Mouse (Mus musculus): ENCODE measurements around the gene Prkcq.
A peak's percentile ranks its signal among the peaks of the same experiment; 100 is the strongest.

Prkcq gene

DNA sequence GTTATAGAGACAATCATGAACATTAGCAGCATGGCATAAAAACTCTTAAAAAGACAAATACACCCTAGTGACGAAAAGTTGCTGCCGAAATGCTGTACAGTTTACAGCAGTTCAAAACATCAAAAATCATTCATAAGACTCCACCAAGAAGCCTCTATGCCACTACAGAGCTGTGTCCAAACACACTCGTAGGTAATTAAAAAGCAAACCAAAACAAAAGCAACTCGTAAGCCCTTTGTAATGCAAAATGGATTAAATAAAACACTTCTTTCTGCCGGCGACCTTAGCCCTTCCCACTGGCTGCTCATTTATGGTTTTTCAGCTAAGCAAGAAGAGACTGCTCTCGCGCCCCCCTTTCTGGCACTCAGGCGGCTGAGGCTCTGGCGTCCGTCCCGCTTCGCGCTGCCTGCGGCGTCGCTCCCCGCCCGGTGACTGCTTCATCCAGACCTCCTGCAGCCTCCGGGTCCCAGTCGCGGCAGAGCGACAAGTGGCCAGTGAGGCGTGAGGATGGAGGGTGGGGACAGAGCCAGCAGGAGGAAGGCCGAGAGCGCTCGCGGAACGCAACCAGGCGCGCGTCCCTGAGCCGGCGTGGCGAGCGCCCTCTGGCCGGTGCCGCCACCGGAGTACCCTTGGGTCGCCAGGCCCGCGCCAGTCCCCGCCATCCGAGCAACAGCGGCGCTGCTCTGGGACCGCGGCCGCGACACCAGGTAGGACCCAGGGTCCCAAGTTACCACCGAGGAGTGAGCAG is at the start of gene Prkcq:
Gene Prkcq (plus strand): TSS at position 355 of the 748 bp plus-strand sequence.
- DNase-seq: peak; percentile 73 to 81

DNA sequence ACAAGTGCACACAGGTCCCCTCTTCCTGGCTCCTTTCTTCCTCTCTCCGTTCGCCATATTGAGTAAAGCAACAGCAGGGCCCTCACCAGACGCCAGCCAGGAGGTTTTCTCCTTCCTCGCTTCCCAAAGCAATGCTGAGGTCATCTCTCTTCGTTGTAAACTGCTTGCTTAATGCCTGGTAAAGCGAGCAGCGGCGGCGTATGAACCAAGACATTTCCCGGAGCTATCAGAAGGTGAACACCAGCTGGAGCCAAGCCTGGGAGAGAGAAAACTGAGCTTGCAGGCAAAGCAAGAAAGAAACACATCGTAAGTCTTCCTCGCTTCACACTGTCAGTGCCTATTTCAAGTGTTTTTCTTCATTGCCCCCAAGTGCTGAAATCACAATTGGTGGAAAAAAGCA is 41.0 kb upstream of the Prkcq start:
- DNase-seq: no peak

DNA sequence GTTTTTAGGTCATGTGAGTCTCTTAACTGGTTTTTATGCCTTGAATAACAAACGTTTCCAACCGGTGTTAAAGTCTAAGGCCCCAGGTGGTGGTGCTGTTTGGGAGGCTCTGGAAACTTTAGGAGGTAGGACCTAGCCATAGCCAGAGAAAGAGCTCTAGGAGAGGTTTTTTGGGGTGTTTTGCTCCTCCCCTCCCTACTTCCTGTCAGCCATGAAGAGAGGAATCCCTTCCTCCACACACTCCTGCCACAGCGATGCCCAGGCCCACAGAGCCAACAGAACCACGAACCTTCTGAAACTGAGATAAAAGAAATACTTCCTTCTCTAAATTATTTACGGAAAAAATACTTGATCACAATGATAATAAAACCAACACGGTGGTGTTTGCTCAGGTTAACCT is 36.2 kb upstream of the Prkcq start:
- no peak for DNase-seq

DNA sequence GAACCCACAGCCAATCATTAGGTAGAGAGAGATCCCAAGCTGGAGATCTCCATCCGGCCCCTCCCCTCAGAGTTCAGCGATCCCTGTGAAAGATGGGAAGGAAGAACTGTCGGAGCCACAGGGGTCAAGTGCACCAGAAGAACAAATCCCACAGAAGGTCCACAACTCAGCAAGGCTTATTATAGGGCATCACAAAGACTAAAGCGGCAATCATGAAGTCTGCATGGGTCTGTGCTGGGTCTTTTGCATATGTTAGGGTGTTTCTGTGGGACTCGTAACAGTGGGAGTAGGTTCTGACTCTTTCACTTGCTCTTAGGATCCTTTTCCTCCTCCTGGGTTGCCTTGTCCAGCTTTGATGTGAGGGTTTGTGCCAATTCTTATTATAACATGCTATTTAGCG is 33.8 kb upstream of the Prkcq start:
- no peak for DNase-seq

DNA sequence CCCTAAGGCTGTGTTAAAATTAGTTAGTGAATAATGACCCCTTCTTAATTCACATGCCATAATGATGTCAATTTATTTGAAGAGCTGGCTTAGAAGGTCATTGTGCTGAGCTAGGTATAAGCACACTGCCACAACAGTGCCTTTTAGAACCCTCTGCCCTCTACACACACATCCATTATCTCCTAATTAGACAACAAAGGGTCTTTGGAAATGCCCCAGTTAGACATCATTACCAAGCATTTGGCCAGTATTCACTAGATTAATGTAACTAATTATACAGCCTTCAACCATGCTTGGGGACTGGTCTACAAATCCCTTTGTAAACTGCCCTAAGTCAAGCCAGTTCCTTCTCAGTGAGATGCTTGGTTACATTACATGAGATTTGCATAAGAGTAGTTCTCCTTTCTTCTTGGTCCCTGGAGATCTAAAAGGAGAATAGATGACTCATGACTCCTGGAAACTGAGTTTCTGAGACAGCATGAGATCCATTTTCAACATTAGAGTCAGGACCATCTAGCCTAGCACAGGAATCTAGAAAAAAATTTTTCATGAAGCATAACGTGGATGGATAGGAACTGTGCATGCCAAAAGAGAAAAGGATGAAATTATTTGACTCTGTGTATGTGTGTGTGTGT is 32.3 kb upstream of the Prkcq start:
- DNase-seq: no peak

DNA sequence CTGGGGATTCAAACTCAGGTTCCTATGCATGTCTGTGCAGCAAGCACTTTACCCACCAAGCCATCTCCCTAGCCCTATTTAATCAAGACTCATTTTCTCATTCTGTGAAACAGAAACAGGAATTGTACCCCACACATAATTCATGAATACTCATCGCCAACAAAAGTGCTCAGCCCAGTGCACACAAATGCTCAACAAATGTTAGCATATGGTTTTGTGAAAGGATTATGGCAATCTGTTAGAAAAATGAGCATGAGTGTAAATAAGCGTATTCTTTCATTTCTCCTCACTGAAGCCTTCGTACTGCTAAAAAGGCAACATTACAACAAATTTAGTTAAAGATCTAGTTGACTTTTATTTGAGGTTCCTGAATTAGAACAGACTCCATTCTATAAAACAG is 31.5 kb upstream of the Prkcq start:
- DNase-seq: no peak

DNA sequence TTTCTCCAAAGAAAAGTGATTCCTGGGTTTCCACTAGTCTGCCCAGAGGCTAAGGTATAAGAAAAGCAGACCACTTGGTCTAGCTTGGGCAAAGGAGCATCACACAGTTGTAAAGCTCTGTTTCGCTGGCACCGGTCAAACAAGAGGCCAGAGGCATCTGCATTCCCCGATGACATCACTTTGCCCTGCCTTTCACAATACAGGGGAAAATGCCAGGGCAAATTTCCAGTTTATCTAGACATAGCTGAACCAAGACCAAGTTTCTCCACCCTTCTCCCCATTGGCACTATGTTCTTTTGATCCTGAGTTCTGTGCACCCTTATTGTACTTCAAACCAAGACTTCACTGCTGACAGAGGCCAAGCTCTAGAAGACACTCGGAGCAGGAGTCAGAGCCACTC is 22.8 kb upstream of the Prkcq start:
- no peak for DNase-seq

DNA sequence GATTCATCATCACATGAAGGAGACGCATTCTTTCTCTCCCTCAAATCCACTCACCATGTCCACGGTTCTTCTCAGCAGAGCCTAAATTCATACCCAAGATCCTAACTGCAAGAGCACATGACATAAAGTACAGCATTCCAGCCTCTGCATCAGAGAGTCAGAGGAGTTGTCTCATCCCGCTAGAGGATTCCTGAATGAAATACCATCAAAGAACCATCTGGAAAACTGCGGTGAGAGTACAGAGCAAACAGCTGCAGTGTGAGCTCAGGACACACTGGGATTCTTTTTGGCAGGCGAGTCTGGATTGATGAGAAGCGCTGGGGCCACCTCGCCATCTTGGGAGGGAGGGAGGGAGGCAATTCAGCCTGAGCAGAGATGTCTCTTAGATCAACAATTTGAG is 20.9 kb upstream of the Prkcq start:
- no peak for DNase-seq

DNA sequence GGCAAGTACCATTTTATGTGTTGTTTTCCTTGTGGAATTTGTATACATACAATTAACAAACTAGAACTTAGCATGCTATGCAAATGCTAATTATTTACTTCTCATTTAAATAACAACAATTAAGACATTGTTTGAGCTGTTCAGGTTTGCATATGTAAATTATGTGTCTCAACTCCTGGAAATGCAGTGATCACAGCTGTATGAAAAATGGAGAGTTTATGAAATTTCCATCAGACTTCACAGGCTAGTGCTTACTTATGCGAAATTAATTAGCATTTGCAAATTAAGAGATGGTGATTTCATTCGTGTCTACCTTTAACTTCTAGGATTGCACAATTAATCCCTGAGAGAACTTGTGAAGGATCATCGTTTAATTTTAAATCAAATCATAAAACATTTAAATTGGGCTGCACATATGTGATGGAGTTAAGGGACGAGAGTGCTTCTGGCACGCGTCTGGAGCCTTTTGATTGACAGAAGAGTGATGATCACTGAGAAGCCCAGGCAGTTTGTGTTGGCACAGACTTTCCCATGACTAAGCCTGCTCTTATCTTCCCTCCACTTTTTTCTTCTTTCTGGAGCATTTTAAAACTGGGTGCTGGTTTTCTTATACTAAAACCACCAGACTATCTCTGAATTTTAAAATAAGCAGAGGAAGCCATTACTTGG is 20.1 kb upstream of the Prkcq start:
- DNase-seq: no peak

DNA sequence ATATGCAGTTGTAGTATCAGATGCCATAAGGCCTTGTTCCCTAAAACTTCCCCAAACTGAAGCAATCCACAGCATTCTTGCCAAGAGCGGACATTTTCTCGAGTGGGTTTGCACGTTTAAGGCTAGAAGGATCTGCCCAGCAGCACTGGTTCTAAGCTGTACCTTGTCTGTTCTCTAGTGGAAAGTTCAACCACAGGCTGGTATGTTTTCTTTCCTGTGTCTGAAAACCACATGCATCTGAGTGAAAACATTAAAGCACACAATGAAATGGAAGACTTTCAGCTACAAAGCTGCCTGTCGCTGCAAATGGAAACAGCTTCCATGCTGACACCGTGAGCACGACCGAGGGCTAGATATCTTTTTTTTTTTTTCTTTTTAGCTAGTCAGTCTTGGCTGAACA is 12.3 kb upstream of the Prkcq start:
- no peak for DNase-seq

DNA sequence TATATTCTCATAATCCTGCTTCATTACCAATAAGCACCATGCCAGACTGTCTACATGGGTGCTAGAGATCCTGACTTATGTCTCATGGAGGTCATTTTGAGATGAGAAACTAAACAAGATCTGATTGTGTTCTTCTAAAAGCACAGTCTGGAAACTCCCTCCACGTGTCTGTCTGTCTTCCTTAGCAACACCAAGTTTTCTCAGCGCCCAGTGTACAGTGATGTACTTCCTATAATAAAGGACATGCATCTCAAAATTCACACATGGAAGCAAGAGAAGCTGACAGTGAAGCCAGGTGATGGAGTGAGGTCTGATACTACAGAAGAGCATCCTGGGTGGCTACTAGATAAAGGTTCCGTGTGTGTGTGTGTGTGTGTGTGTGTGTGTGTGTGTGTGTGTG is 11.2 kb upstream of the Prkcq start:
- DNase-seq: no peak

DNA sequence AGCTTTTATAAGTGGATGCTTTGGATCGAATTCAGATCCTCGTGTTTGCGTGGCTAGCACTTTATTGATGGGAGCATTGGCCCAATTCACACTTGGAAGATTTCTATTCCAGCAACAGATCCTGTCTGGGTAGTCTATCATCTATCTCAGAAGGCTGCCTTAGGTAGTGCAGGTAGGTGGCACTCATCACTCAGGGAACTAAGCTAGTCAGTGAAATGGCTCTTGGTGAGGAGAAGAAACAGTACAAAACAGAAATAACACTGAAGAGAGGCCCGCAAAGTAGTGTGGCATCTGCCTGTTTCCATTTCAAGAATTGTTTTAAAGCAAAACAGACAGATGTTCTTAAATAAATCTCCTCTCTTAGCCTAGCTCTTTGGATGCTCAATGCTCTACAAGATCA is 10.6 kb upstream of the Prkcq start:
- no peak for DNase-seq

DNA sequence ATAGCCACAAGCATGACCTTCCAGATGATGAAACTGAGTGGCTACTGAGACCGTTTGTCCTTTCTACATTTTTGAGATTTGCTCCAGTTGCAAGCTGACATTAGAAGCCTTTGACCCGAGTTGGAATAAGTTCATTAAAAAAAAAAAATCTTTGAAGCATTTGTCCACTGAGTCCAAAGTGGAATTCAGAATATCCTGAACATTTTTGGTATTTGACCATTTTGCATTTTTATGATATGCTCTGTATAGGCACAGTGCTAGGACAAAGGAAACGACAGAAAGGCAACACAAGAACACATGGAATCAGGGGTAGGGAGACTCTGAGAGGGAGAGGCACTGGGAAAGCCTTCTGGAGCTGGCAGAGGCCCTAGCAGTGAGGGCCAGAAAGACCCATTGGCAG is 9.2 kb upstream of the Prkcq start:
- no peak for DNase-seq

DNA sequence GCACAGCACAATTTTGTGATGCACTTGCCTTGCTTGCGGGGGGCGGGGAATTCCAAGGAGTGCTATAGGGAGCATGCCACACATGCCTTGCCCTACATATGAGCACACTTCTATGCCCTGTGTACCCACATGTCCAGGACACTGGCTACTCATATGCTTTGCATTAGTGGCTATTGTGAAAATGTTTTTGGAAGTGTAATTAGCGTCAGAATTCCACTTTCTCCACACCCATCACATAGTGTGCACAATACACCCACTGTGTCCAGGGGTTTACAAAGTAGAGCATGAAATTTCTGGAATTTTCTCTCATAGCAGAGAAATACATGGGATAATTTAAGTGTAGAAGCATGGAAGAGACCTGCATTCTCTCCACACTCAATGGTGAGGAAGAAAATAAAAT is 7.7 kb upstream of the Prkcq start:
- no peak for DNase-seq

DNA sequence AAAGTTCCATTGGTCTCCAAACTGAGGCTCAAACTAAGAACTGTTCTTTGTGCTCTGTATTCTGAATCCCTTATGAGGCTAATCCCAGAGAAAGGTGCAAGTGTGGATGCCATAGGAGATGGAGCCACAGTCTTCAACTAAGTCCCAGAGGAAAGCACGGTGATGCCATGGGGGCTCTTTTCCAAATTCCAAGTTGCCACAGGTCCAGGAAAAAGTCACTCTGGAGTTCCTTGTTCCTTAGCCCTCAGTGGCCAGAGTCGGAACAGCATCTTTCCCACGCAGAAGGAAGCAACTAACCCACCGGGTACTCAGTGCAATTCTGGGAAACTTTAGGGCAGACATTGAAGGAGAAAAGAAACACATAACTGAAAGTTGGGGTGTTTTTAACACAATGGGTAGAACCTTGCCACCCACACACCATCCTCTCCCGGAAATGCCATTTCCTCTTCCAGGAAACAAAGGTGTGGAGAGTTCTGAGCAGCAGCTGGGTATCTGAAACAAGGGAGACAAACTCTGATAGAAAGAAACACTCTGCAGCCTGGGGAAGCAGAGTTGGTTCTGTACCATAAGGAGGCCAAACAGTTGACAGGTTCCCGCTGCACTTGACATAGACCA is 2.1 kb upstream of the Prkcq start:
- DNase-seq: peak in 1 of 2 experiments; percentile 10

DNA sequence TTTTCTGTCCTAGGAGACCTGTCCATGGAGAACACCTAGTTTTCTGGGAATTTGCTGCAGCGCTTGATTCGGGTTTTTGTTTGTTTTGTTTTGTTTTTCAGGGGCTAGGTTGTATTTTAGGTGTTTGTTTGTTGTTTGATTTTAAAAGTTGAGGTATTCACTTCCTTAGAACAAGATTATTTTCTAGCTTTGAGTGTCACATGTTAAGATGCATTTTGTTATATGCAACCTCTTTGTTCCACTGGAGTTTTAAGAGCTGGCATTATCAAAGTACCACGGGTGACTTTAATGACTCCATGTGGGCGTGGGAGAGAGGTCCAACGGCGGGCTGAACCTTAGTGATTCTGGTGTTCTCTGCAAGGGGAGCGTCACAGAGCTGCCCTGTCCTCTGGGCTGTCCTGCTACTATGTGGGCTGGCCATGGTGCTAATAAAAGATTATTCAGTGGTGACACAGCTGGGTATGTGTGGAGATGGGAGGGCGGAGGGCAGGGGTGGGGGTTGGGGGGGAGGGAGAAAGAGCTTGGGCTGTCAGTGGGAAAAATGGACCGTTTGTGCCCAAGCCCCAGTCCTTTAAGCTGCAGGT is 1.0 kb downstream of the Prkcq start:
- DNase-seq: peak; percentile 17 to 22

DNA sequence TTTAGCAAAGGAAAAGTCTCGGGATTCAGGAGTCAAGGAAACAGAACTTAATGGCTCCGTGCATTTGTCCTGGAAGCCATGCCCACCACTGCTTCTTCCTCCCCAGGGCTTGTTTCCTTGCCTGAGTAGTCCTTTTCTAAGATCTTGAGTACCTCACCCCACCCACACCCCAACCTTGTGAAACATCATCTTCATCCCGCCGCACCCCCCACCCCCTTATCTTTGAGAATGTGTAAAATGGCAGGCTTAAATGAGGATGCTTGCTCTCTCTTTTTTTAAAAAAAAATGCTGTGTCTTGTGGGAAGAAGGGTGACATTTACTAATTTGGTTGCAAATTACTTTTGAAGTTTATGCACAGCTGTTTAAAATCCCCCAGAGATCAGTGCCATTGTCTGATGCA is 1.6 kb downstream of the Prkcq start:
- no peak for DNase-seq

DNA sequence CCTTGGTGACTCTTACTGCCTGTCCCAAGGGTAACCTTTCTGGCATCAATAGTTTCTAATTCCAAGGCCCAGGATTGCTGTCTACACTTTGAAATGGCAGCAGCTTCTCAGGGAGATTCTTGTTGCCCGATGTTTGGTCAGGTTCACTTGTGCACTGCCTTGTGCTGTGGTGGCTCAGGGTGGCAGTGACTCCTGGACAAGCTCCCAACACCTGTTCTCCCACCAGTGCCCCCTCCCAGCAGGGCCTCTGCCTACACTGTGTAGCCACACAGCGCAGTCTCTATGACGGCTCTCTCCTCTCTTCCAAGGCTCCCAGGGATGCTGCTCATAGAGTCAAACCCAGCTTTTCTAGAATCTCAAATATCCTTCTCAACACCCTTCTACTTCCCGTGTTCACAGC is 2.2 kb downstream of the Prkcq start:
- DNase-seq: no peak

DNA sequence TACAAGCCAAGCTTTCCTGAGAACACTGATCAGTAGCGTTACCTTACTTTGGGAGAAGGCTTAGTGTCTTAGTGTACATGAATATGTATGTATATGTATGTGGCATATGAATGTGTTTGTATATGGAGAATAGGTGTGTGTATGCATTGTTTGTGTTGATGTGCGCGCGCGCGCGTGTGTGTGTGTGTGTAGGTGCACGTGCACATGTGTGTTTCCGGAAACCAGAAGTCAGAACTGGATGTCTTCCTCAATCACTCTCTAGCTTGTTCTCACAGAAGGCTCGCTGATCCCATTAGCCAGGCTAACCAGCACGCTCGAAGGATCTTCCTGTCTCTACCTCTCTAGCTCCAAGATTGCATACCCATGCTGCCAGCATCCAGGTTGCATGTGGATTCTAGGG is 6.0 kb downstream of the Prkcq start:
- no peak for DNase-seq

DNA sequence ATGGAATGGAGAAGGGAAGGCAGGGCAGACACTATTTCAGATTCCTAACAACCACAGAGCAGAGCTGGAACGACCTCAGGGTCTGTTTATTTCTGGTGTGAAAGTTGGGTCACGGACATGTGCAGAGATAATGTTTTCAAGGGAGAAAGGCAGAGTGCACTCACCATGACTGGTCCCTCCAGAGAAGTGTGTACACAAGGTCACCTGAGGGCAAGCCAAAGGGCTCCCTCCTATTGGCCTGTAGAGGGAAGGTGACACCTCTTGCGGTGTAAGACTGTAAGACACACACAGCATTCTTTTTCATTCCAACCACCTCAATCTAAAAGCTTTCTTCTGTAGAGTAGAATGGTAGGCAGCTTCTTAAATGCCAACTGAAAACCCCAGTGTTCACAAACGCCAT is 9.6 kb downstream of the Prkcq start:
- peak in 1 of 2 experiments; percentile 4 for DNase-seq

DNA sequence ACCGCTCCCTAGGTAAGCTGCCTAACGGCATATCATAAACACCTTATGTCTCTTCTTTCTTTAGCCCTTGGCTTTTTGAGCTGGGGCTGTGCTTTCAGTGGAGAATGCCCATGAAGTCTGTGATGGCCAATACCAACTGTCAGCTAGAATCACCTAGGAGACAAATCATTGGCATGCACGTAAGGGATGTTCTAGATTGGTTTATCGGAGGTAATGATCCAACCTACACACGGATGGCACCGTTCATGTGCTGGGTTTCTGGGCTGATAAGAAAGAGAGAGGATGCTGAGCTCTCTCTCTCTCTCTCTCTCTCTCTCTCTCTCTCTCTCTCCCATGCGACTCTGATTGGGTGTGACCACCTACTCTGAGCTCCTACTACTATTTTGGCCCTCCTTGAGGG is 10.2 kb downstream of the Prkcq start:
- DNase-seq: no peak

DNA sequence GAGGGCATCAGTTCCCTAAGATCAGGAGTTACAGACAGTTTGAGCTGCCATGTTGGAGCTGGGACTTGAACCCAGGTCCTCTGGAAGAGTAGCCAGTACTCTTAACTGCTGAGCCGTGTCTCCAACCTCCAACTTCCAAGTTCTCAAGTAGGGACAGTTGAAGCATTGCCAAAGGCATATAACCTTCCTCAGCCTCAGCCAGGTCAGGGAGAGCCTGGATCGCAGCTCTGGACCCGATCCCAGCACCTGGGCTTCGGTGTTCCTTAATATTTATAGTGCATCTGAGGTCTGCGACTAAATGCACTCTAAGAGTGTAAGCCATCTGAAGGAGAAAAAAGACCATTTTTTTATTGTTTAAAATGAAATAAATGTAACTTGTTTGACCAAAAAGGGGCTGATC is 12.1 kb downstream of the Prkcq start:
- DNase-seq: no peak

DNA sequence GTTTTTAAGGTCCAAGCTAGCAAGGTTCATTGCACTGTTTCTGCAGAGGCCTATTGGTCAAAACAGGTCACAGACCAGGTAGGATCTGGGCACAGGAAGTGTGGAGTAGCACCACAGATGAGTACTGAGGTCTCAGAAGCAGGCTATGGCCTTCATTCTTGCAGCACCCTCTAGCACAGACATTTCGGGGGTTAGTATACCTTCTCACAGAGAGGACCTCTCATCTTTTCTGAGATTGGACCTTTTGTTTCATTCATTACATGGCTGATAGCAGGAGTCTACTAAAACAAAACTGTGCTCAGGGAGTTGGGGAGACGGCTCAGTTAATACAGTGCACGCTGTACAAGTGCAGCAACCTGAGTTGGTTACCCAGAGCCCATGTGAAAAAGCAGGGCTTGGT is 14.7 kb downstream of the Prkcq start:
- DNase-seq: no peak

DNA sequence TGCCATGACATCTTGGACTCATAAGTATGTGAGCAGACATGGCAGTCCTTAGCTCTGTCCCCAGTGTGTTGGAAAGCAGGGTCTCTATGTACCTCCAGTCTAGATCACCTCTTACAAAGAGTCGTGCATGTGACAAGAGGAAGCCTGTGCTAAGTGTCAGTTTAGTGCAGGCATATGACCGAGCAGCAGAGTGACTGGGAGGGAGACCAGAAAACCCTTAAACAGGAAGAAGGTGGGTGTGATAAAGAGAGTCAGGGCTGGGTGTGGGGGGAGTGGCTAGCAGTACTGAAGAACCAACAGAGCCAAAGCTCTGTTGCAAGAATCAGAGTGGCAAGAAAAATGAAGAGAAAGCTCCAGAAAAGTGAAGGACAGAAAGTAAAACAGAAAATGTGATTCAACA is 15.3 kb downstream of the Prkcq start:
- DNase-seq: no peak

Data from kidney, postnatal 4 days (tissue).